Mouse (Mus musculus) heart, postnatal 0 days (tissue): Measurements from ENCODE around the gene Chaf1a.

ENCODE experiments used
- CTCF ChIP-seq: IDR thresholded peaks from 2 replicates; pipeline ENCODE4 v1.5.1; 2016; ENCODE audit warnings: antibody characterized with exemption, control low read depth, low read depth
- EP300 ChIP-seq: IDR thresholded peaks from 2 replicates; pipeline ENCODE4 v1.6.1; 2016; ENCODE audit warnings: antibody characterized with exemption, low read depth

DNA sequence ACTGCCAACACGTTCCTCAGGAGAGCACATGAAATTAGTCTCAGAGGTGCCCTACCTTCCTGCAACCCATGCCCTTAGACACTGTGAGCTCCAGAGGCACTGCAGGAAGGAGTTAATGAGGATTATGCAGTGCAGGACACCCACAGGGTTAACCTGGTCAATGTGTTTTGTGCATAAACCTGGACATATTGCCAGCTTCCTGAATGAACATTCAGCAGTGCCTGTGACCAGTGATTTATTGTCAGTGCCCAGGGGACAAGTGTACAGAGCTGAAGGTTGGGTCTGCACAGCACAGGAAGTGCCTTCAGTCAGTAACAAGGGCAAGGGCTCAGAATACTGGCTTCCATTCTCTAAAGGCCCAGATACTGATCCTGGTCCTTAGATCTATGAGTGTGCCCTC, 13.4 kb upstream of the Chaf1a start:
- TF ChIP-seq CTCF: no peak
- TF ChIP-seq EP300: no peak
